Mouse (Mus musculus) mouse embryonic stem cell (cell line): ENCODE data around the gene Satb2.

Source experiments
- in situ Hi-C, 2 experiments: fragments of 300-500 bp; cut with MboI; formaldehyde crosslinking; loops; 1 replicate in 1 of 2; 3 replicates in 1 of 2; pipeline ENCODE4 v1.14.3; 2019 to 2020; ENCODE audit warnings: low sequenced_read_pairs in 2 of 2, low pct_unique_long_range_greater_than_20kb in 1 of 2, mixed read lengths in 1 of 2; ENCODE audit not compliant: unreplicated experiment in 1 of 2

Gene Satb2

DNA sequence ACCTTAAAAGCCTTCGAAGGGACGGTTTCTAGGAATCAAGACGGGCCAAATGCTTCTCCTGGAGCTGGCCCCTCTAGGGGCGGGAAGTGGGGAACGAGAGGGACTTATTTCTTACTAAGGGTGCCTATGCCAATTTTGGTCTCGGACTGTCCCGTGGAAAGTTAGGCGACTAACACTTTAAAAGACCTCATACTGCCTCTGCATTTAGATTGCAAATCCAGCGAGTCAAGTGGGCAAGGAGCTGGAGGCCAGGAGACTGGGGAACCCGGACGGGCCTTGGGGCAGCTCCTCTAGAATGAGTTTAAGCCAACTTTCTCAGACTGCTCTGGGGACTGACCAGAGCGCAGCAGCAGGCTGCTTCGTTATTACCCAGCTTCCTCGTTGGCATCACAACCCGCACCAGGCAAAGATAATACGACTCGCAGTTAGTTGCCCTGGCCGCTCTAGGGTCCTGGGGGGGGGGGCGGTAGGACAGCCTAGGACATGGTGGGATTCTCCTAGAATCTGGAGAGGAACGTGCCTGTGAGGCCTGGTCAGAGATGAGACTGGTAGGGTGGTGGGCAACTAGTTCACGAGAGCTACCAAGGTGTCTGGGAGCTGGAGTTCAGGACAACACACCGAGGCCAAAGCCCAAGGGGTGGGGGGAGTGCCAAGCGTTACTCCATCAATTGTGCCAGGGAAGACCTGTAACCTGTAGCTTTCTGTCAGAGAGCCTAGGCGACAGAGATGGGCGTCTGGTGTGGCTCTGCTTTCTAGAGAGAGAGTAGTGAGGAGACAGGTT, 2.2 kb downstream of the Satb2 start:
- in situ Hi-C loops = loop anchor here (25.0 kb wide), 2 partner anchors 214 to 1089 kb away; no protein-coding TSS in a partner anchor

DNA sequence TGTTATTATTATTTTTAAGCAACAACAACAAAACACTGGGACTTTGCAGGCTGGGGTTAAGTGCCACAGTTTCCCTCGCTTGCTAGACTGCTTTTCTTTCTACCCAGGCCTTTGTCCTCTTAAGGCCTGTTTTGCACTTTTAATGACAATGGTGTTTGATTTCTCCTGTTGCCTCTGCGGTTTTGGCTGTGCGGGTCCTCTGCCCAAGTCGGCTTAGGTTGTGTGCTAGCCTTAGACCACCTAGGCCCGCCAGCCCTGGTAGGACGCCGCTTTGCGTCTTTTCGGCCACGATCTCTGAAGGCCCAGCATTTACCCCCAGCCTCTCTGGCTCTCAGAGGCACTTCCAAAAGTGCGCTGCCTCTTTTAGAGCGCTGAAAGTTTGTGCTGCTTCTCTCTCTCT, 2.9 kb downstream of the Satb2 start:
- in situ Hi-C loops = loop anchor here (25.0 kb wide), 2 partner anchors 213 to 1088 kb away; no protein-coding TSS in a partner anchor

DNA sequence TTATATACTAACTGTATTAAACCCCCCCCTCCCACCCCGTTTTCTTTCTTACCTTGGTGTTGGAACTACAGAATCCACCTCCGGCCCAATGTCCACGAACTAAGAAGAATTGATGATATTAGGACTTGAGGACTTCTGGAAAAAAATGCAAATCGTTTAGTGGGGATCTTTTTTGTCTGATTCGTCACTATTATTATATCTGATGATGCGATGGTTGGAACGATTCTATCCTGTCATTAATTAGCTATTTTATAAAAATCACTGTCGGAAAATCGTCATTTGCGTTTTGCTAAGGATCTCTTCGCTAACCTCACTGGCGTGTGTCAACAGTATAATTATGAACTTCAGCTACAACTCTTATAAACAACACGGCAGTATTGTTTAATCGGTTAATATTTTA, 4.3 kb downstream of the Satb2 start:
- in situ Hi-C loops = no loop called here

DNA sequence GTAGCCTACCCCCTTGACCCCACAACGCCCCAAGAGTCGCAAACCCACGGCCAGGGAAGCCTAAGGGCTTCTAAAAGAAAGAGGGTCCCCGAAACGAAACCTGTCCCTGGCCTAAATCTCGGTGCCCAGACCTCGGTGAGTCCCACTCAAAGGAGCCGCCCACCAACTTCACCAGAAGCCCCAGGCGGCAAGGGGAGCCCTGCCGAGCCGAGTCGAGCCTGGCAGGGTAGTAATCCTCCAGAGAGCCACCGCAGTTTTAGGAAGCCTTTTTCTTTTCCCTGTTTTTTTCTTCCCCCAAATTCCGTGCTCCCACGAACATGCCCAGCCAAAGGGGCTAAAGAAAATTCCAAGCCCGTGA, 4.9 kb downstream of the Satb2 start:
- in situ Hi-C loops = no loop called here

DNA sequence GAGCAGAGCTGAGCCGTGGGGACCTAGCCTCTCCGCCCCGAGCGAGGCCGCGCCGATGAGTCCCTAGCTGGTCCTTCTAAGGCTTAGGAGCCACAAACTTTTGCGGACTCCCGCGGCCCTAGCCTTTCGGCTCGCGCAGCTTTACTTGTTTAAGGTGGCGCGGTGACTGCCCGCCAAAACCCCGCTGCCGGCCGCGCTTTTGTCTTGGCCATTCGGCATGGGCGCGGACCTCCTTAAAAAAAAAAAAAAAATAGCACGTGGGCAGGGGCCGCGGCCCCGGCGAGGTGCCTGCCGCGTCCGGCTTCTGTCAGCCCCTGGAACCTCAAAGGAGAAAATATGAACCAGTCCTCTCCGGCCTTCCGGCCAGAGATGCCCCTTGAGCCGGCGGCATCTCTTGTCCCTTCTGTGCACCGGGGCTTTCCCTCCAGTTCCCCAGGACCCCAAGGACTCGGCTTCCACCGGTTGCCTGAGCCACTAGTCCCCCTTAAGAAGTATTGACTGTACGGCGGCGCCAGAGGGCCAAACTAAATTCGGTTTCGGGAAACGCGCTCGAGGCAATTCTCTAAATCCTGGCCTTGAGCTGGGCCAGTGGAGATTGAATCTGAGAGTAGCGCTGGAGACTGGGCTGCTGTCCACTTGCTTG, 5.4 kb downstream of the Satb2 start:
- in situ Hi-C loops = no loop called here

DNA sequence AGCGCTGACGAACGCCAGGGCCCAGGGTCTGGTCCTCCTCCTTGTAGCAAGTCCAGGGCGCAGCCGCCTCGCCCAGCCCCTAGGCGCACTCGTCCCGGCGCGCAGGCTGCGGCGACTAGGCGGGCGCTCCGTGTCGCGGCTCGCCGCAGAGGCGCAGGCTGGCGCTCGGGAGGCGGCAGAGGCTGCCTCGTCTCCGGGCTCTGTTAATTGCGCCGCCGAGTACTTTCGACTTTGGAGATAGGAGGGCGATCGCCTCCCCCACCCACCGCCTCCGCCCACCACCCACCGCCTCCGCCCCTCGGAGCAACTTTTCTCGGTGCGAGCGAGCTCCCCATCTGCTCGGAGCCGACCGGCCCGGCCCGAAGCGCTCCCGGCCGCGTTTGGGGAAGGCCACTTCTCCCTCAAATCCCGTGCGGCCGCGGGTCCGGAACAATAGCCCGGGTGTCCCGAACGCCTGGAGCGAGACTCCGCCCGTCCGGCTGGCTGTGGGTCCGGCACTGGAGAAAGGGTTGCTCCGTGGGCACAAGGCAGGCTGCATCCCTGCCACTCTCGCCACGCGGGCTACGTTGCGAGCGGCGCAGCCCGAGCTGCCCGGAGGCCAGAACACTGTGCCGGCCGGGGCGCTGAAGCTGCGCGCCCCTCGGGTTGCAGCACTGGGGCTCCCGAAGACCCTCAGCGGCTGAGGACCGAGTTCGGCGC, 6.0 kb downstream of the Satb2 start:
- in situ Hi-C loops = no loop called here

DNA sequence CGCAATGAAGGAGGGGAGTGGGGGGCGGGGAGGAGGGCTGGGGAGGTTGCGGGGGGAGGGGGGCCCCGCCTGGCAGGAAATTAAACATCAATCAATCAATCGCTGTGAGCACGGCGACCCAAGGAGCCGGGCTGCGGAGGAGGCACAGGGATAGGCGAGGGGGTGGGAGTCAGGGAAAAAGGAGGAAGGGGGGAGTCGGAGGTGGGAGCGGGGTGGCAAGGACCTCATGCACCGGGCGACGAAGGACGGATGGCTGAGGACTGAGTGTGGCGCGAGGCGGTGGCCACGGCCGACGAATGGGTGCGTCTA, 6.6 kb downstream of the Satb2 start:
- in situ Hi-C loops = no loop called here

DNA sequence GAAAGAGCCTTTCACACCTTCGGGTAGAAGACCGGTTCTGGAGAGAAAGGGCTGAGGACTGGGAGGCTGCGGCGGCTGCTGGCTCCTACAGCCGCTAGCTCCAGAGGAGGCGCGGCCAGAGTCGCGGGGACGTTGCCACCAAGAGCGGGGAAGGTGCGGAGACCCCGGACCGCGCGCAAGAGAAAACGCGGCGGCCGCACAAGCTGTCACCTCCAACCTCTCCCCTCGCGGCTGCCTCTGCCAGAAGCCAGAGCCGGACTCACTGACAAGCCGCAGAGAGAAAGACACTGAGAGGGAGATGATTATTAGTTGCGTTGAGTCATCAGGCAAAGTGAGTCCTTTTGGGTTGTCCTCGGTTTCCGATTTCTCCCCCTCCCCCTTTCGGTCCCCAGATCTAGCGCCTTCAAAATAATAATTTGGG, 7.0 kb downstream of the Satb2 start:
- in situ Hi-C loops = no loop called here

DNA sequence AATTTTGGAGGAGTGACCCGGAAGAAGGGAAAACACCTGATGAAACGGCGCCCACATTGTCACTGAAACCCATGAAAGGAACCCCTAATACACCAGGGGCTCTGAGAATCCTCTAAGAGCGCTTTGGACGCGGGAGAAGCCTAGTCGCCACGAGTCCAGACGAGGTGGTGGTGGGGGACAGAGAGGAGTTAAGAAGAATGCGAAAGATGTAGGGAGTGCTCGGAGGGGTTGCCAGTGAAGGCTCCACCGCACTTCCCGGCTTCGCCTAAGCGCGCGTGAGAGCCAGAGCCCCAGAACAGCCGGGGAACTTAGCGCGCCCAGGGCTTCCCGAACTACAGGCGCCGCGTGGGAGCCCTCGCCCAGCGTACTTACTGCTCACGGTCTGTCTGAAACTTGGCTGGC, 7.7 kb downstream of the Satb2 start:
- in situ Hi-C loops = no loop called here

DNA sequence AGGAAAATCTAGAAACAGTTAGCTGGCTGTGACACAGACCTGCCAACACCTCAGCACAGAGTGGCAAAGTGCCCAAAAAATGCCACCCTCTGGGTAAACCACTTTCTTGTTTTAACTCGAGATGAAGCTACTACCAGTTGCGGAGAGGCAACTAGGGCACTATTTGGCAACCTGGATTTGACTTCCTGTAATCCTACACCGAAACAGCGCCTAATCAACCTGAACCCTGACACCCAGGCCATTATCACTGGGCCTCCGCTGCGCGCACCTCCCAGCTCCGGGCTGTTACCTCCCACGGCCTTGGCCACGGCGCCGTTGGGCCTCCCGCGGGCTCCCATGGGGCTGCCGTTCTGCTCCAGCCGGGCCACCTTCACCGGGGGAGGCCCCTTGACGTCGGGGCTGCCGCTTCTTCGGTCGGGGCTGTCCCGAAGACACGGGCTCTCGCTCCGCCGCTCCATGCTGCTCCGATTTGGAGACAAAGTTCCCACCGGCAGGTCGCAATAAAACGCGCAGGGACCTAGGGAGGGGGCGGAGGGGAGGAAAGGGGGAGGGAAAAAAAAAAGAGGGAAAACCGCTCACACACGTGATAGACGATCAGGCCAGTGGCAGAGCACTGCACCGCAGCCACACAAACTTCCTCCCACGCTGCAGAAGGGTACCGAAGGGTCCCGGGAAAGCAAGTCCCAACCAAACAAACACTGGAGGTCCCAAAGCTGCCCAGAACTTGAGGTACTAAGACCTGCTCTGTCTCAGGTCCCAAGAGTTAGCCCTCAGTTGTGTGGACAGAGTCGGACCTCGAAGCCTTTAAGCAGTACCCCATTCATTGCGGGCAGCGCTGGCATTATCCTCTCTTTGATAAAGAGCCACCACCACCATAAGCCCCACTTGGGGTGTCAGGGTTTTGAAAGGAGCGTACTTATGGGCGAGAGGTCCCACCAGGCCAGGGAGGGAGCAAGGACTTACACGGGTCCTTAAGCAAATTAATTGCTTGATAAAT, 8.8 kb downstream of the Satb2 start:
- in situ Hi-C loops = no loop called here

DNA sequence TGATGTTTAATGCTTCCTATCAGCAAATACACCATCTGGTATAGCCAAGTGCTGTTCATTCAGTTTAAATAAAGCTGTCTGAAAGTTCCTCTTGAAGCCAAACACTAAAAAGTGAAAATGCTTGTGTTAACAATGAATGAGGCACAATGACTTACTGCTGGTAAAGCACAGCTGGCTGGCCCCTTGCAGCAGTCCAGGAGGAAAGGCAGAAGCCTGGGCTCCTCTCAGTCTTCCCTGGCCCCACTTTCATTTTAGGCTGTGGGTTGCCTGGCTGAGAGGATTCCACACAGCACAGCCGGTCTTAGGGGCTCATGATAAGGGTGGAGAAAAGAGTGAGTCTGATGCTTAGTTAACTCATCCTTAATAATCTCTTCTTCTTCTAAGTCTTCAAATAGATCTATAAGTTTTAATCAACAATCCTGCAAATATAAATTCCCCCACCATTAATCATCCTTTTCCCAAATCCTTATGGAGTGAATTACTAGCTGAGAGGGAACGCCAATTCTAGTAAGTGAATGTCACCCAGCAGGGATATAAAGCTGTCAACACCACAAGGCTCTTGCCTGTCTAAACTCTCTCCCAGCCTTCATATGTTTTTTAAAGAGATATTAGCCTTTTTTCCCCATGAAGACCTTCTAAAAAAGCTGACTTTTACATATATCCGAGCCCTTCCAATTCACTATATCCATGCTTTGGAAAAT, 12.4 kb downstream of the Satb2 start:
- in situ Hi-C loops = no loop called here

DNA sequence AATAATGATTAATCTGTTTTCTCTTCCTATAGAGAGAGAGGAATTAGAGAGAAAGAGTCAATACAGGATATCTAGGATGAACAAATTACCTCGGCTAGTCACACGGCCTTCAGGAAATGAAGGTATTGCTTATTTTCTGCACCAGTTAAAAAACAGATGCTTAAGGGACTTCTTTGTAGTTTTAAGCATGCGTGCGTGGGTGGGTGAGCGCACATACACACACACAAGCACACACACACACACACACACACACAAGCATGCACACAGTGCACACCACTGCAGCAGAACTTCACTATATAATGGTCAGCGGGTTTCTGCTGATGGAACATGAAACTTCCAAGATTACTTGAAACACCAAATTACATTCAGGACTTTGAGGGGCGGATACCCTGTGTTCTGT, 14.0 kb downstream of the Satb2 start:
- in situ Hi-C loops = no loop called here

DNA sequence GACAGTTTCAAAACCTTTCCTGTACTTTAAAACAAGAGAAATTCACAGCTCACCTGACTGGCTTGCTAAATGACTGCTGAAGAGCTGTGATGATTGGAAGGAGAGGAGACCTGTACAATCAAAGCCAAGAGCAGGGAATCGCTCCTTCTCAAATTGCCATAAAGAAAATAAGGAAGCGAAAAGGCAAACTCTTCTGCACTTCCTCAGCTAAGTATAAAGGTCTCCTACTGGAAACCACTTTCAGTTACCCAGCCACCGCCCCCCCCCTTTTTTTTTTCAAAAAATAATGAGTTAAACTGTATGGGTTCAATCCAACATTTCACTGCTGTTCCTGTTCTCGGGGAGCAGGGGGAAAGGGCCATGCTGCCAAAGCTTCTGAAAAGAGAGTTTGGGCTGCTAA, 15.2 kb downstream of the Satb2 start:
- in situ Hi-C loops = no loop called here

DNA sequence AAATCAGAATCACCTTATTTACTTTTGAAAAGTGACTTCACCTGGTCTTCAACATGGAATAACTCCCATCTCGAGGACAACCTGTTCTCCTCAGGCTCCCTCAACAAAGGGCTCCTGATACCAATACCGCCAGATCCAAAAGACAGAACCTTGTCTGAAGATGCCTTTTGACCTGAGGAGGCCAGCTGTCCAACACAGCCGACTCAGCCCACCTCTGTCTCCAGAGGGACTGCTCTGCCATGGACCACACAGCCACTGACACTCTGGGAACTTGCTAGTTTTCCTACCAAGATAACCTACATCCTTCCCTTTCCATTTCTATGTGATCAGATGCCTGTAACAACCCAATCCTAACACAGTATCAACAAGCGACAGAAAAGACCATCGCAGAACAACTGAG, 19.5 kb downstream of the Satb2 start:
- in situ Hi-C loops = no loop called here

DNA sequence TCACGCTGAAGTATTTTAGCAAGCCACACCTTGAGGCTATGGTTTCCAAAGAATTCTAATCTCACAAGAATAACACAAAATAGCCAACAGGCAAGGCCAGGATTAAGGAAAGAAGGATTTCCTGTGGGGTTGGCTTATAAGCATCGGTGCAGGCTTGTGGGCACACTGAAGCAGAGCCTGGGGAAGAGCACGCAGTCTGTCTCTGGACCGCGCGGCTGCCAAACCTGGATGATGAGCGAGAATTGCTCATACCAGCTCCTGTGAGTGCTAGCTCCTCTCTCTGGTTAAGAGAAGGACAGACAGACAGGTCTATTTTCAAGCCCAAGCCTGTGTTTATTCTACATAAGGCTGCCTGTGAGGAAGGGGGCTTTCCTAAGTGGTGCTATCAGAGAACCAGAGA, 20.5 kb downstream of the Satb2 start:
- in situ Hi-C loops = no loop called here

DNA sequence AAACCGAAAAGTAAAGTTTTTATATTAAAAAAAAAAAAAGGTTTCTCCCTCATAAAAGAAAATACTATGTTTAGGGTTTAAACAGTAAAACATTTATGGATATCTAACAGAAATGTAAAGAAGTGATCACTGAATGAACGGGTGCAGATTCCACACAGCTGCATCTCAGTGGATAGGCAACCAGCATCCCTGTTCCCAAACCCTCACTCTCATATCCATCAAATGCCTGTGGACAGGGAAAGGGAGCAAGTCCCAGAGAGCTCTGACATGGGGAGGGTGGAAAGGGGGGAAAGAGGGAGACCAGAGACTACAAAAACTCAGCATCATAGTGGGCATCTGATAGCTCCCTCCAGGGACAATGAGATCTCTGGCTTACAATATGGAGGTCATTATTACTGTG, 21.6 kb downstream of the Satb2 start:
- in situ Hi-C loops = no loop called here

DNA sequence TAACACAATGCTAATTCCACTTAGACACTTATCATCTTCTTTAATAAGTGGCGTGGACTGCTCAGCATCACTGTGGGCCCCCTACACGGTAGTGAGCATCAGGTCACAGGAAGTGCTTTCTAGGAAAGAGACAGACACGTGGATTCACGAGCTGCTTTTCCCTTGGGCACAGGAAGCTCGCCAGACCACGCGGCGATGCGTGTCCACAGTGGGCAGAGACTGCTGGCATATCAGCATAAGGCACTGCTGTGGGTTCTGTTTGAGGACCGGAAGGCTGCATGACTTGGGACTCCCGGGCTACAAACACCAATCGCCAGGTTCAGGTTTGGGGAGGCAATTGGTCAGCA, 22.7 kb downstream of the Satb2 start:
- in situ Hi-C loops = no loop called here

DNA sequence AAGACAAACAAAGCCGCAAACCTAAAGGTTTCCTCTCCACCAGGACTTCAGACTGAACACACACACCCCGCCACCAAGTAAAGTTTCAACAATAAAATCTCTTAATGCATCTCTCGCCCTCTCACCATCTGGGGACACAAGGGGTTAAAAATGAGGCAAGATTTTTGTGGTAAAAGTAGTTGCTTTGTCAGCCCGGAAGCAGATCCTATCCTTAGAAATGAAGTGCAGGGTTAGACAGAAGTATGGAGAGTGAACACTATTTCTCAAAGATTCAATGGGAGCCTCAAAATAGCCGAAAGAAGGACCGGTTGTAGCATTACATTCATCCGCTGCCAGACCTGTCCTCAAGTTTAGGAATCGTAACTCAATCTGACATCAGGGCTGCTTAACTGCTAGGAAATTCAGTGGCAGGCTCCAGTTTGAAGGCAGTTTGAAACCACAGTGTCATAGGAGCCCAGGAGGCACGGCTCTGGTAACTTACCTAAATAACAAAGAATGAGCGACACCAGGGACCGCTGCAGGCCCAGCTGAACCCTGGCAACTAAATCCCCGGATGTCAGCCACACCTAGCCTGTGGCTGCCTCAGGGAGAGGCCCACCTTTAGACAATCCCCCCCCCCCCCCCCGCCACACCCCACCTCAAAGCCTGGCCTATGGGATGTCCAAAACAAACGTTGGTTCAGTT, 23.3 kb downstream of the Satb2 start:
- in situ Hi-C loops = no loop called here
